Mouse (Mus musculus) G1E (cell line): ENCODE results near the gene Arel1. TPM values are rescaled to one million over a fixed set of nuclear protein-coding genes. Genes with fewer than 3 reads are reported as not detected.

Source experiments
- ATAC-seq: 2 replicates; pipeline ENCODE4 v1.8.0; 2016; ENCODE audit warnings: mild to moderate bottlenecking; ENCODE audit not compliant: insufficient number of reproducible peaks, poor library complexity, low FRiP score, severe bottlenecking; ENCODE audit errors: extremely low read depth
- DNase-seq: peaks from one replicate; pipeline ENCODE4 v3.0.0; 2012; ENCODE audit warnings: low spot score
- H3K27me3 ChIP-seq: 2 replicates; pipeline ENCODE4 v1.6.1; 2012; ENCODE audit warnings: mild to moderate bottlenecking, low read length, inconsistent platforms; ENCODE audit not compliant: insufficient read depth
- H3K36me3 ChIP-seq: replicated peaks from 2 replicates; pipeline ENCODE3; 2012; ENCODE audit warnings: mild to moderate bottlenecking, inconsistent platforms
- H3K4me1 ChIP-seq: 2 replicates; pipeline ENCODE4 v1.6.1; 2012; ENCODE audit warnings: low read depth, low read length, inconsistent platforms, mixed read lengths; ENCODE audit not compliant: insufficient read depth
- H3K4me3 ChIP-seq: 2 replicates; pipeline ENCODE4 v1.5.1; 2012; ENCODE audit warnings: low read depth, mild to moderate bottlenecking, inconsistent platforms, low read length, moderate library complexity, mixed read lengths
- H3K9me3 ChIP-seq: replicated peaks from 2 replicates; pipeline ENCODE4 v1.6.1; 2012; ENCODE audit warnings: inconsistent platforms
- CTCF ChIP-seq: IDR thresholded peaks from 2 replicates; pipeline ENCODE4 v1.5.1; 2012; ENCODE audit warnings: low read depth, low read length, inconsistent platforms, mixed read lengths
- GATA1 ChIP-seq: IDR thresholded peaks from 2 replicates; pipeline ENCODE4 v1.6.1; 2012; ENCODE audit warnings: borderline replicate concordance, low read length, inconsistent platforms, mixed read lengths
- GATA2 ChIP-seq: IDR thresholded peaks from 2 replicates; pipeline ENCODE4 v1.6.1; 2012; ENCODE audit warnings: low read depth, low read length, inconsistent platforms, borderline replicate concordance
- POLR2AphosphoS5 ChIP-seq: IDR thresholded peaks from 2 replicates; pipeline ENCODE4 v1.6.1; 2012; ENCODE audit warnings: low read depth, low read length, inconsistent platforms; ENCODE audit not compliant: insufficient replicate concordance
- TAL1 ChIP-seq: conservative IDR thresholded peaks from 2 replicates; pipeline ENCODE4 v1.6.1; 2012; ENCODE audit warnings: low read depth, low read length, inconsistent platforms, mixed read lengths
- polyA plus RNA-seq: library from polyadenylated mRNA; stranded (reverse); fragments of >175 nt; gene quantifications from 2 replicates; pipeline ENCODE4 v1.2.3, GENCODE M21; 2012
- total RNA-seq, 2 experiments: library from RNA; stranded (forward) in 1 of 2; stranded (reverse) in 1 of 2; fragments of 200-1000 nt in 1 of 2; fragments of >200 nt in 1 of 2; fragmentation: Nextera tagmentation in 1 of 2; gene quantifications; 2 replicates each; pipeline ENCODE4 v1.2.3; 2014 to 2017

Arel1 gene
- total and polyA plus RNA-seq, 3 experiments: 12.7 to 125 (median 124) TPM

- Histone ChIP-seq H3K4me3 (no peak overlapping the region), H3K4me1 (peaks cover 6% of the 10 kb centered on the region; the same call in 1 of the 2 replicates), H3K36me3 (peaks cover 85% of the 10 kb centered on the region), H3K9me3 (no peaks in the 10 kb centered on the region), H3K27me3 (no peaks in the 10 kb centered on the region)
- no peak for DNase-seq
- no peak for ATAC-seq
- TF ChIP-seq POLR2AphosphoS5 (no peak), TAL1 (no peak), CTCF (no peak), GATA1 (no peak), GATA2 (no peak)
Observed at GRCm38 (mm10) chr12:84951531-84951930, 19.2 kb downstream of the Arel1 start.

GRCm38 (mm10) chr12:84950763-84951162 lies 19.9 kb downstream of the Arel1 start:
- H3K27me3 ChIP-seq: no peaks in the 10 kb centered on the region
- H3K4me3 ChIP-seq: no peak overlapping the region
- ATAC-seq: no peak
- TF ChIP-seq POLR2AphosphoS5 (no peak), GATA2 (no peak), CTCF (no peak), TAL1 (no peak), GATA1 (no peak)
- peaks cover 84% of the 10 kb centered on the region for H3K36me3 ChIP-seq
- no peaks in the 10 kb centered on the region for H3K9me3 ChIP-seq
- peaks cover 3% of the 10 kb centered on the region for H3K4me1 ChIP-seq
- DNase-seq: no peak

GRCm38 (mm10) chr12:84948584-84949285 lies 22.0 kb downstream of the Arel1 start:
- H3K27me3 ChIP-seq: no peaks in the 10 kb centered on the region
- TF ChIP-seq GATA1: no peak
- TF ChIP-seq POLR2AphosphoS5: no peak
- no peak for TF ChIP-seq CTCF
- no peak for TF ChIP-seq TAL1
- TF ChIP-seq GATA2: no peak
- peaks cover 87% of the 10 kb centered on the region for H3K36me3 ChIP-seq
- no peaks in the 10 kb centered on the region for H3K9me3 ChIP-seq
- H3K4me3 ChIP-seq: no peak overlapping the region
- ATAC-seq: no peak
- H3K4me1 ChIP-seq: peaks cover 23% of the 10 kb centered on the region
- no peak for DNase-seq

GRCm38 (mm10) chr12:84947894-84948583 lies 22.7 kb downstream of the Arel1 start:
- DNase-seq (no peak), ATAC-seq (no peak)
- H3K27me3 ChIP-seq: no peaks in the 10 kb centered on the region
- H3K4me3 ChIP-seq: no peak overlapping the region
- no peaks in the 10 kb centered on the region for H3K9me3 ChIP-seq
- H3K36me3 ChIP-seq: peaks cover 91% of the 10 kb centered on the region
- TF ChIP-seq GATA1 (no peak), POLR2AphosphoS5 (no peak), GATA2 (no peak), CTCF (no peak), TAL1 (no peak)
- H3K4me1 ChIP-seq: peaks cover 28% of the 10 kb centered on the region

- Histone ChIP-seq H3K9me3 (no peaks in the 10 kb centered on the region), H3K4me3 (no peak overlapping the region), H3K36me3 (peaks cover 94% of the 10 kb centered on the region), H3K4me1 (peaks cover 31% of the 10 kb centered on the region), H3K27me3 (no peaks in the 10 kb centered on the region)
- DNase-seq (no peak), ATAC-seq (no peak)
- no peak for TF ChIP-seq GATA2
- TF ChIP-seq TAL1: no peak
- TF ChIP-seq GATA1: no peak
- no peak for TF ChIP-seq CTCF
Observed at GRCm38 (mm10) chr12:84944813-84945553, 25.7 kb downstream of the Arel1 start.

- peak; percentile 57 for ATAC-seq
- peaks cover 94% of the 10 kb centered on the region for H3K36me3 ChIP-seq
- TF ChIP-seq GATA1 (no peak), TAL1 (no peak), CTCF (no peak), POLR2AphosphoS5 (no peak), GATA2 (no peak)
Observed at GRCm38 (mm10) chr12:84944150-84944812, 26.4 kb downstream of the Arel1 start.

More at GRCm38 (mm10) chr12:84944150-84944812, 26.4 kb downstream of the Arel1 start:
- no peak overlapping the region for H3K4me3 ChIP-seq
- no peaks in the 10 kb centered on the region for H3K9me3 ChIP-seq
- no peaks in the 10 kb centered on the region for H3K27me3 ChIP-seq
- H3K4me1 ChIP-seq: peaks cover 34% of the 10 kb centered on the region
- no peak for DNase-seq
